Mouse (Mus musculus): Measurements from ENCODE around the gene Adcy1.

Adcy1 gene

GRCm38 (mm10) chr11:7226200-7226599, 162.9 kb downstream of the Adcy1 start:
- no peak for DNase-seq

- DNase-seq, result no peak
These were observed 163.7 kb downstream of the Adcy1 start for GRCm38 (mm10) chr11:7226810-7227550.

GRCm38 (mm10) chr11:7228107-7228506, 164.8 kb downstream of the Adcy1 start:
- DNase-seq, result no peak
